8 mouse cellular contexts compared by ENCODE assay signal in genomic region chr10:23894601-23895349, GRCm38 (mm10). TPM values are rescaled to one million over a fixed set of nuclear protein-coding genes. Genes with fewer than 3 reads are reported as not detected.
A peak's percentile ranks its signal among the peaks of the same experiment; 100 is the strongest.
DNase-seq lines count a peak whose midpoint lies in the region; ATAC-seq and TF ChIP-seq lines count a peak whose summit lies in the region.

TSS of gene Vnn1 (plus strand) at chr10:23894688.

- H3K9me3 ChIP-seq in intestine, embryonic 14.5 days (ENCODE audit: control insufficient read depth, low read length), result no peaks in the 10 kb centered on the region
- no peaks in the 10 kb centered on the region for H3K9me3 ChIP-seq in liver, embryonic 15.5 days (replicated peaks)
- no peaks in the 10 kb centered on the region for H3K9me3 ChIP-seq in stomach, embryonic 15.5 days

- no peak for ATAC-seq in intestine, embryonic 14.5 days (replicated peaks; ENCODE audit: low FRiP score, low TSS enrichment, low read depth)
- ATAC-seq in liver, embryonic 15.5 days (ENCODE audit: insufficient read depth), result no peak
- no peak for ATAC-seq in stomach, embryonic 15.5 days (ENCODE audit: insufficient read depth, low FRiP score, low read depth)
- no peak for ATAC-seq in inflammation-experienced regulatory T-cells, adult 6 months

- H3K4me3 ChIP-seq in heart, adult 2 months, result peak within 1 kb of the TSS; percentile 29
- peak within 1 kb of the TSS; percentile 28 for H3K4me3 ChIP-seq in intestine, embryonic 14.5 days (ENCODE audit: low read depth, low read length)
- no peak within 1 kb of the TSS for H3K4me3 ChIP-seq in liver, embryonic 15.5 days (replicated peaks)
- peak within 1 kb of the TSS; percentile 29 for H3K4me3 ChIP-seq in stomach, embryonic 15.5 days (replicated peaks)

- H3K9ac ChIP-seq in heart, adult 2 months (ENCODE audit: low read depth, low read length), result no peak within 1 kb of the TSS
- peak within 1 kb of the TSS; percentile 17; the same call in 1 of the 2 replicates for H3K9ac ChIP-seq in intestine, embryonic 14.5 days (ENCODE audit: low read length)
- H3K9ac ChIP-seq in liver, embryonic 15.5 days, result no peak within 1 kb of the TSS
- no peak within 1 kb of the TSS for H3K9ac ChIP-seq in stomach, embryonic 15.5 days

- no peaks in the 10 kb centered on the region for H3K79me2 ChIP-seq in heart, adult 2 months (replicated peaks; ENCODE audit: control insufficient read depth, insufficient read depth, low read length)

- intact Hi-C loops in heart, adult 2 months (cut with DNase I), result no loop called here

- H3K4me1 ChIP-seq in heart, adult 2 months (ENCODE audit: control insufficient read depth, insufficient read depth, low read length), result peaks cover 2% of the 10 kb centered on the region; the same call in 1 of the 2 replicates
- peaks cover 8% of the 10 kb centered on the region for H3K4me1 ChIP-seq in intestine, embryonic 14.5 days (replicated peaks; ENCODE audit: control insufficient read depth, insufficient read depth, low read length)
- no peaks in the 10 kb centered on the region; the same call in 1 of the 2 replicates for H3K4me1 ChIP-seq in liver, embryonic 15.5 days (replicated peaks)
- no peaks in the 10 kb centered on the region for H3K4me1 ChIP-seq in stomach, embryonic 15.5 days

- peak within 1 kb of the TSS; percentile 50 for H3K4me2 ChIP-seq in intestine, embryonic 14.5 days (ENCODE audit: low read length)
- peak within 1 kb of the TSS; percentile 46 for H3K4me2 ChIP-seq in liver, embryonic 15.5 days
- H3K4me2 ChIP-seq in stomach, embryonic 15.5 days, result peak within 1 kb of the TSS; percentile 64

- TF ChIP-seq CTCF in heart, adult 2 months (IDR thresholded peaks at IDR 0.05), result no peak

- 18% methylated on average over 21 of the region's 21 CpGs for WGBS in heart, adult 2 months
- WGBS in intestine, embryonic 14.5 days, result 13% methylated on average over 21 of the region's 21 CpGs
- WGBS in liver, embryonic 15.5 days (ENCODE audit: insufficient replicate concordance), result 29% methylated on average over 21 of the region's 21 CpGs
- WGBS in stomach, embryonic 15.5 days, result 19% methylated on average over 21 of the region's 21 CpGs

- TF ChIP-seq EP300 in heart, adult 2 months (IDR thresholded peaks at IDR 0.05; ENCODE audit: insufficient read depth, low read depth, low read length), result no peak

- peak in 1 of 2 experiments; percentile 4 for DNase-seq in heart, adult 2 months
- no peak for DNase-seq in heart, adult 8-10 months (ENCODE audit: low spot score)
- DNase-seq in embryo, embryonic 11 days, result peak; percentile 25
- peak; percentile 63 for DNase-seq in intestine, embryonic 14.5 days (ENCODE audit: low spot score)
- DNase-seq in left cerebral cortex, adult 18-20 months (ENCODE audit: low spot score in 2 of 2), result no peak

- no peaks in the 10 kb centered on the region for H3K36me3 ChIP-seq in heart, adult 2 months (ENCODE audit: control insufficient read depth, insufficient read depth, low read length)
- no peaks in the 10 kb centered on the region for H3K36me3 ChIP-seq in intestine, embryonic 14.5 days (ENCODE audit: control insufficient read depth, insufficient read depth, low read length)
- H3K36me3 ChIP-seq in liver, embryonic 15.5 days (replicated peaks), result no peaks in the 10 kb centered on the region
- no peaks in the 10 kb centered on the region for H3K36me3 ChIP-seq in stomach, embryonic 15.5 days

- no peaks in the 10 kb centered on the region for H3K27me3 ChIP-seq in heart, adult 2 months (ENCODE audit: control insufficient read depth, insufficient read depth, low read length)
- no peaks in the 10 kb centered on the region for H3K27me3 ChIP-seq in intestine, embryonic 14.5 days (replicated peaks; ENCODE audit: control insufficient read depth, insufficient read depth, low read length)
- no peaks in the 10 kb centered on the region for H3K27me3 ChIP-seq in liver, embryonic 15.5 days
- no peaks in the 10 kb centered on the region for H3K27me3 ChIP-seq in stomach, embryonic 15.5 days (replicated peaks)

- no peak for TF ChIP-seq POLR2A in heart, adult 2 months (IDR thresholded peaks at IDR 0.05; ENCODE audit: insufficient read depth, low read depth, low read length)

- H3K27ac ChIP-seq in heart, adult 2 months, result no peak within 1 kb of the TSS
- H3K27ac ChIP-seq in intestine, embryonic 14.5 days (ENCODE audit: low read depth), result no peak within 1 kb of the TSS
- no peak within 1 kb of the TSS for H3K27ac ChIP-seq in liver, embryonic 15.5 days (replicated peaks)
- H3K27ac ChIP-seq in stomach, embryonic 15.5 days, result no peak within 1 kb of the TSS

RNA-seq across cellular contexts. Expression of gene Vnn1, which starts in this region (rescaled TPM):
- under 1 TPM; 0.30 to 0.31 TPM for total RNA-seq in heart, adult 2 months (2021)
- 0.62 and 0.67 TPM in 2 replicates for polyA plus RNA-seq in heart, adult 2 months (2012; rRNA removed)
- total RNA-seq in heart, adult 8-10 months (2022), result under 1 TPM; 0.25 to 0.72 (median 0.35) TPM
- 2.6 and 2.9 TPM in 2 replicates for polyA plus RNA-seq in intestine, embryonic 14.5 days (2014; fragmentation: Nextera tagmentation; extraction: Ambion mirVana)
- polyA plus RNA-seq in liver, embryonic 15.5 days (2015; fragmentation: Nextera tagmentation; extraction: Ambion mirVana), result 2.1 and 2.3 TPM in 2 replicates
- 3.0 and 4.1 TPM in 2 replicates for polyA plus RNA-seq in stomach, embryonic 15.5 days (2015; fragmentation: Nextera tagmentation; extraction: Ambion mirVana)
- not detected for polyA plus RNA-seq in inflammation-experienced regulatory T-cells, adult 6 months (2017; shearing (Covaris generic))
- not detected for total RNA-seq in left cerebral cortex, adult 18-20 months (2021)

Comparison
In these comparisons a context has a peak if more than half of its experiments do, and no peak if none do; other contexts are left out.
1. DNase-seq: peak in embryo, embryonic 11 days (single experiment) and intestine, embryonic 14.5 days (single experiment); none in heart, adult 8-10 months (single experiment) and left cerebral cortex, adult 18-20 months (0 of 2).
2. Peak in every context shown above with its lines, with median percentiles within 50 percentile points of each other: H3K4me2 ChIP-seq.